Mouse (Mus musculus): ENCODE results near the gene Fbxo42. TPM values are rescaled to one million over a fixed set of nuclear protein-coding genes. Genes with fewer than 3 reads are reported as not detected.

Gene Fbxo42
- 10 to 100 TPM; 16.8 to 42.5 (median 23.5) TPM for total RNA-seq (2018; cell fraction: chromatin; rRNA removed)
- 10 to 100 TPM; 13.5 to 25.0 (median 18.3) TPM for total RNA-seq (2018; cell fraction: cytosol; rRNA removed)
- 10 to 100 TPM; 15.7 to 46.5 (median 23.1) TPM for total RNA-seq (2018; cell fraction: nucleus; rRNA removed)
- 11.6 to 18.7 TPM (median 16.1 TPM) in 3 replicates for polyA plus RNA-seq (2018)

GRCm38 (mm10) chr4:141147112-141148008 lies at the start of gene Fbxo42:
Gene Fbxo42, plus strand, starts transcription at chr4:141147913.
- 1% methylated on average over 56 of the region's 58 CpGs for WGBS (ENCODE audit: missing documents)
- no peaks in the 10 kb centered on the region for H3K36me3 ChIP-seq (ENCODE audit: inconsistent target)
- H3K4me3 ChIP-seq (ENCODE audit: inconsistent target), result peak within 1 kb of the TSS; percentile 66
- peak within 1 kb of the TSS; percentile 86 for H3K27ac ChIP-seq
- H3K79me2 ChIP-seq (ENCODE audit: inconsistent target), result peaks cover 43% of the 10 kb centered on the region

- no peak overlapping the region for H3K27ac ChIP-seq
- H3K4me3 ChIP-seq (ENCODE audit: inconsistent target), result no peak overlapping the region
- 62% methylated on average over 4 of the region's 4 CpGs for WGBS (ENCODE audit: missing documents)
- no peaks in the 10 kb centered on the region for H3K36me3 ChIP-seq (ENCODE audit: inconsistent target)
- no peaks in the 10 kb centered on the region for H3K79me2 ChIP-seq (ENCODE audit: inconsistent target)
Measured at GRCm38 (mm10) chr4:141098935-141099334, 48.8 kb upstream of the Fbxo42 start.

- H3K4me3 ChIP-seq (ENCODE audit: inconsistent target), result no peak overlapping the region
- WGBS (ENCODE audit: missing documents), result 92% methylated on average over 3 of the region's 5 CpGs
- H3K36me3 ChIP-seq (ENCODE audit: inconsistent target), result no peaks in the 10 kb centered on the region
- H3K27ac ChIP-seq, result no peak overlapping the region
- H3K79me2 ChIP-seq (ENCODE audit: inconsistent target), result no peaks in the 10 kb centered on the region
Measured at GRCm38 (mm10) chr4:141099956-141100355, 47.8 kb upstream of the Fbxo42 start.

- 95% methylated on average over 9 of the region's 9 CpGs for WGBS (ENCODE audit: missing documents)
- Histone ChIP-seq H3K4me3 (ENCODE audit: inconsistent target) (no peak overlapping the region), H3K27ac (no peak overlapping the region), H3K79me2 (ENCODE audit: inconsistent target) (no peaks in the 10 kb centered on the region), H3K36me3 (ENCODE audit: inconsistent target) (no peaks in the 10 kb centered on the region)
Measured at GRCm38 (mm10) chr4:141101291-141101690, 46.4 kb upstream of the Fbxo42 start.

DNA sequence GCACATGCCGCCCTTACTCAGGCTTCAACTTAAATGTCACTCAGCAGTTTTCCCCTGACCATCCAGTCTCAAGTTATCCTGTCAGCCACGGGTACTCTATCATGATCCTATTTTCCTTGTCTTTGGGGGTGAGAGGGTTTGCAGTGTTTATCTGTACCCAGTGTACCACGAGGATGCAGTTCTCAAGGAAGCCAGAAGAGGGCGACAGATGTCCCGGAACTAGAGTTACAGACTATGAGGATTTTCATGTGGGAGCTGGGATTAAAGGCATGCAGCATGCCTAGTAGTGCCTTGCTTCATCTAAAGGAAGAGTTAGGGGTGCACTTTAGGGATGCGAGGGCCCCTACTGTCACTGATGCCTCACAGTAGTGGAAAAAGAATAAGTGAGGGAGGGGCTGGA lies 45.9 kb upstream of the Fbxo42 start:
- Histone ChIP-seq H3K4me3 (ENCODE audit: inconsistent target) (no peak overlapping the region), H3K36me3 (ENCODE audit: inconsistent target) (no peaks in the 10 kb centered on the region), H3K79me2 (ENCODE audit: inconsistent target) (no peaks in the 10 kb centered on the region), H3K27ac (no peak overlapping the region)
- 75% methylated on average over 6 of the region's 6 CpGs for WGBS (ENCODE audit: missing documents)

- no peak overlapping the region for H3K27ac ChIP-seq
- WGBS (ENCODE audit: missing documents), result 89% methylated on average over 16 of the region's 16 CpGs
- no peak overlapping the region for H3K4me3 ChIP-seq (ENCODE audit: inconsistent target)
- peaks cover 4% of the 10 kb centered on the region; the same call in 1 of the 2 replicates for H3K36me3 ChIP-seq (ENCODE audit: inconsistent target)
- no peaks in the 10 kb centered on the region for H3K79me2 ChIP-seq (ENCODE audit: inconsistent target)
Measured at GRCm38 (mm10) chr4:141106526-141107183, 41.1 kb upstream of the Fbxo42 start.

- Histone ChIP-seq H3K36me3 (ENCODE audit: inconsistent target) (peaks cover 20% of the 10 kb centered on the region; the same call in 1 of the 2 replicates), H3K79me2 (ENCODE audit: inconsistent target) (no peaks in the 10 kb centered on the region), H3K4me3 (ENCODE audit: inconsistent target) (no peak overlapping the region), H3K27ac (no peak overlapping the region)
- 60% methylated on average over 10 of the region's 10 CpGs for WGBS (ENCODE audit: missing documents)
Measured at GRCm38 (mm10) chr4:141108196-141108732, 39.4 kb upstream of the Fbxo42 start.

GRCm38 (mm10) chr4:141113831-141114230 lies 33.9 kb upstream of the Fbxo42 start:
- WGBS (ENCODE audit: missing documents), result 92% methylated on average over 6 of the region's 7 CpGs
- H3K4me3 ChIP-seq (ENCODE audit: inconsistent target), result no peak overlapping the region
- H3K27ac ChIP-seq, result no peak overlapping the region
- H3K36me3 ChIP-seq (ENCODE audit: inconsistent target), result peaks cover 76% of the 10 kb centered on the region
- H3K79me2 ChIP-seq (ENCODE audit: inconsistent target), result peaks cover 28% of the 10 kb centered on the region

DNA sequence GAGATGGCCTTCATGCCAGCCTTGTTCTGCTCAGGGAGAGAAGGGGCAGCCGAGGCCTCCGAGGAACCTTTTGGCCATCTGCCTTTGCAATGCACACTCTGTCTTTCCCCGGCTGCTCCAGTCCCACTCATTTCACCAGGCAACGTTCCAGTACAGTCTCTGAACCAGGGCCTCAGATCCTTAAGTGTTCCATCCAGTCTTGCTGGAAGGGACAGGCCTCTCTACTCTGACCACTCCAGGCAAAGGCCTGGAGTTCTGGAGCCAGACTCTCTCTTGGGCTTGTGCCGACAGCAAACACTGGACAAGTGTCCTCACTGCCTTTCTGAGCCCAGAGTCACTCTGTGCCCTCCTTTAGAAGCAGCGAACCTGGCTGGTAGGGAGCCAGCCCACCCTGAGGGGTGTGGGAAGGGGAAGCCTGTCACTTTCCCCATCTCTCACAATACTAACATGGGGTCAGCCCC lies 33.2 kb upstream of the Fbxo42 start:
- peaks cover 35% of the 10 kb centered on the region for H3K79me2 ChIP-seq (ENCODE audit: inconsistent target)
- H3K36me3 ChIP-seq (ENCODE audit: inconsistent target), result peaks cover 83% of the 10 kb centered on the region
- no peak overlapping the region for H3K27ac ChIP-seq
- no peak overlapping the region for H3K4me3 ChIP-seq (ENCODE audit: inconsistent target)
- 96% methylated on average over 6 of the region's 6 CpGs for whole genome bisulfite sequencing (ENCODE audit: missing documents)

GRCm38 (mm10) chr4:141115398-141115797 lies 32.3 kb upstream of the Fbxo42 start:
- H3K36me3 ChIP-seq (ENCODE audit: inconsistent target), result peaks cover 83% of the 10 kb centered on the region
- 97% methylated on average over 8 of the region's 8 CpGs for WGBS (ENCODE audit: missing documents)
- H3K4me3 ChIP-seq (ENCODE audit: inconsistent target), result no peak overlapping the region
- H3K27ac ChIP-seq, result no peak overlapping the region
- peaks cover 43% of the 10 kb centered on the region for H3K79me2 ChIP-seq (ENCODE audit: inconsistent target)

DNA sequence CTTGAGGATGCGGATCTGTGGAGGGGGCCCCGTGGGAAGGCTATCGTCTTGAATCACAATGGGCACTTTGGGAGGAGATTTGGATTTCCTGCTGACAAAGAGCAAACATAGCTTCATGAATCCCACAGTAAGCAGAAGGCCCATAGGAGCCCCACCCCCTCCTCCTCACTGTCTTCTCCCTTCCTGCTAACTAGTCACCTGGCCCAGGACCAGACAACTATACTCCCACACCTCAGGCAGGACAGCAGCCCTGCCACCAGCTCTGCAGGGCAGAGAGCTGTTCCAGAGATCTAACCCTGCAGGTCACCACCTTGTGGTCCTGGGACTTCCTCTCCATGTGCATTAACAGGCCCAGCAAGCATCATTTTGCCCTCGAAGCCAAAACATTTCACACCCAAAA lies 29.0 kb upstream of the Fbxo42 start:
- WGBS (ENCODE audit: missing documents), result 81% methylated on average over 4 of the region's 4 CpGs
- H3K36me3 ChIP-seq (ENCODE audit: inconsistent target), result peaks cover 64% of the 10 kb centered on the region
- peaks cover 76% of the 10 kb centered on the region for H3K79me2 ChIP-seq (ENCODE audit: inconsistent target)
- H3K27ac ChIP-seq, result no peak overlapping the region
- no peak overlapping the region for H3K4me3 ChIP-seq (ENCODE audit: inconsistent target)

GRCm38 (mm10) chr4:141120700-141121099 lies 27.0 kb upstream of the Fbxo42 start:
- Histone ChIP-seq H3K36me3 (ENCODE audit: inconsistent target) (peaks cover 44% of the 10 kb centered on the region), H3K27ac (no peak overlapping the region), H3K4me3 (ENCODE audit: inconsistent target) (no peak overlapping the region), H3K79me2 (ENCODE audit: inconsistent target) (peaks cover 96% of the 10 kb centered on the region)
- 65% methylated on average over 11 of the region's 11 CpGs for WGBS (ENCODE audit: missing documents)

- no peak overlapping the region for H3K27ac ChIP-seq
- H3K4me3 ChIP-seq (ENCODE audit: inconsistent target), result no peak overlapping the region
- WGBS (ENCODE audit: missing documents), result 71% methylated on average over 7 of the region's 7 CpGs
- H3K79me2 ChIP-seq (ENCODE audit: inconsistent target), result peaks cover 100% of the 10 kb centered on the region
- H3K36me3 ChIP-seq (ENCODE audit: inconsistent target), result peaks cover 29% of the 10 kb centered on the region; the same call in 1 of the 2 replicates
Measured at GRCm38 (mm10) chr4:141122663-141123062, 25.1 kb upstream of the Fbxo42 start.

GRCm38 (mm10) chr4:141123065-141123464 lies 24.6 kb upstream of the Fbxo42 start:
- 67% methylated on average over 1 of the region's 1 CpGs for WGBS (ENCODE audit: missing documents)
- peaks cover 25% of the 10 kb centered on the region; the same call in 1 of the 2 replicates for H3K36me3 ChIP-seq (ENCODE audit: inconsistent target)
- no peak overlapping the region for H3K27ac ChIP-seq
- peaks cover 100% of the 10 kb centered on the region for H3K79me2 ChIP-seq (ENCODE audit: inconsistent target)
- no peak overlapping the region for H3K4me3 ChIP-seq (ENCODE audit: inconsistent target)
